Mouse (Mus musculus) heart, adult 2 months (tissue): ENCODE measurements around the gene Trio.

ENCODE experiments used
- CTCF ChIP-seq: fragments of 200-600 bp; IDR thresholded peaks from 2 replicates; pipeline ENCODE4 v1.8.1; 2022; ENCODE audit warnings: antibody characterized with exemption, mild to moderate bottlenecking, moderate library complexity
- EP300 ChIP-seq: fragments of 200-500 bp; IDR thresholded peaks from 2 replicates; pipeline ENCODE4 v1.6.1; 2011; ENCODE audit warnings: low read depth, low read length, control low read depth; ENCODE audit not compliant: insufficient read depth
- POLR2A ChIP-seq: fragments of 200-500 bp; IDR thresholded peaks from 2 replicates; pipeline ENCODE4 v1.6.1; 2011; ENCODE audit warnings: mild to moderate bottlenecking, low read depth, low read length, control low read depth; ENCODE audit not compliant: insufficient read depth

DNA sequence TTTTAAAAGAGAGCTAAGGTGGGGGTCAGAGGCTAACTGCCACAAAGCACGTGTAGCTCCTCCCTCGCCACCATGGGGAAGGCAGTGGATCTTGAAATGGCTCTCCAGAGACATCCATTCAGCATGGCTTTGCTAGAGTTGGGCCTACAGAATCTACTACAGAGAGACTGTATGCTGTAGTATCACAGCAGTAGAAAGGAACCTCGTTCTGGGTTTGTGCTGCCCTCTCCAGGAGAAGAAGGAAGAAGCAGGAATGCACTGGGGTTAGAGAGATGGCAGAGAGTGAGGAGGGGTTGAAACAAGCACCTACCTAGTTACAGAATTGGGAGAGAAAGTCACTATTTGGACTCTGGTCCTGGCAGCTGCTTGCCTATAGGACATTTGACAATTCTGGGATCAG is 310.3 kb downstream of the Trio start:
- TF ChIP-seq POLR2A (no peak), CTCF (peak; percentile 64), EP300 (no peak)
